17 mouse cellular contexts compared by ENCODE assay signal in genomic region chr15:38412481-38412880, GRCm38 (mm10).
"Had no signal": no experiment of that assay in that cellular context is flagged by ENCODE, and none has a peak within 500 bp of the region (broad histone marks: within the 10 kb centered on the region; RNA-seq: fewer than 3 reads in every experiment).

No protein-coding gene starts in this region.

- H3K4me3 ChIP-seq: limb, embryonic 12.5 days; liver, embryonic 12.5 days; lung, embryonic 15.5 days; megakaryocyte, embryonic 14.5 days; midbrain, embryonic 12.5 days; neural tube, embryonic 15.5 days had no signal

- H3K4me1 ChIP-seq: liver, embryonic 12.5 days; neural tube, embryonic 15.5 days had no signal

- H3K9me3 ChIP-seq: limb, embryonic 12.5 days; liver, embryonic 12.5 days; lung, embryonic 15.5 days; midbrain, embryonic 12.5 days; neural tube, embryonic 15.5 days had no signal

- H3K36me3 ChIP-seq: limb, embryonic 12.5 days; liver, embryonic 12.5 days; lung, embryonic 15.5 days; midbrain, embryonic 12.5 days; neural tube, embryonic 15.5 days had no signal

- H3K9ac ChIP-seq: limb, embryonic 12.5 days; liver, embryonic 12.5 days; lung, embryonic 15.5 days; midbrain, embryonic 12.5 days; neural tube, embryonic 15.5 days had no signal

- H3K27ac ChIP-seq: kidney, postnatal 0 days; limb, embryonic 12.5 days; liver, embryonic 12.5 days; lung, embryonic 15.5 days; macrophage; midbrain, embryonic 12.5 days; neural tube, embryonic 15.5 days had no signal

- H3K4me2 ChIP-seq: limb, embryonic 12.5 days; liver, embryonic 12.5 days; lung, embryonic 15.5 days; midbrain, embryonic 12.5 days; neural tube, embryonic 15.5 days had no signal

- DNase-seq: kidney, adult 11 months; kidney, adult 9 months; kidney, postnatal 36 days; layer of hippocampus, adult 9-11 months; layer of hippocampus, postnatal 36 days; right cerebral cortex, postnatal 4 days; spleen, adult 18-20 months; thymus, adult 2 months; thymus, postnatal 25 days had no signal

- H3K27me3 ChIP-seq: limb, embryonic 12.5 days; liver, embryonic 12.5 days; lung, embryonic 15.5 days; midbrain, embryonic 12.5 days; neural tube, embryonic 15.5 days had no signal

- ATAC-seq: liver, embryonic 12.5 days had no signal
